Mouse (Mus musculus) bone marrow macrophage, adult 2 months (primary cell): ENCODE results near the gene Dscaml1.

Experiments
- CTCF ChIP-seq: IDR thresholded peaks from 2 replicates; pipeline ENCODE4 v1.5.1; 2012; ENCODE audit warnings: low read depth, mild to moderate bottlenecking, low read length, moderate library complexity
- POLR2A ChIP-seq: IDR thresholded peaks from 2 replicates; pipeline ENCODE4 v1.6.1; 2012; ENCODE audit warnings: mild to moderate bottlenecking, low read depth, low read length, borderline replicate concordance

DNA sequence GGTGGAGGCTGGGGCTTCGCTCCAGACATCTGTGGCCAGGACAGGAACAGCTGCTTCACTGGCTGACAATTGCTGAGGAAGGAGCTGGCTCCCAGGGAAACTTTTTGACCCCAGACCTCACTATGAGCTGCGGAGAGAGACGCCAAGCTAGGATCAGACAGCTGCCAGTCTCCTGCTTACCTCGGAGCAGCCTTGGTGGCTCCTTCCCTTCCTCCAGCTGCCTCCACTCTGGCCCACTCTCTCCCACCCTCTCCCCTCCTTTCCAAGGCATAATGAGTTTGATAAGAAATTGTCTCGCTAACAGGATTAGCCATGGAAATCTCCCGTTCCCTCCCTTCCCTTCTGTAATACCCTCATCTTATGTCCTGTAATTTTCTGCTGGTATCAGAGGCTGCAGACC, 219.1 kb downstream of the Dscaml1 start:
- TF ChIP-seq CTCF (no peak), POLR2A (no peak)
